Comparison of ENCODE assay signal across 10 mouse cellular contexts in the genomic region with DNA sequence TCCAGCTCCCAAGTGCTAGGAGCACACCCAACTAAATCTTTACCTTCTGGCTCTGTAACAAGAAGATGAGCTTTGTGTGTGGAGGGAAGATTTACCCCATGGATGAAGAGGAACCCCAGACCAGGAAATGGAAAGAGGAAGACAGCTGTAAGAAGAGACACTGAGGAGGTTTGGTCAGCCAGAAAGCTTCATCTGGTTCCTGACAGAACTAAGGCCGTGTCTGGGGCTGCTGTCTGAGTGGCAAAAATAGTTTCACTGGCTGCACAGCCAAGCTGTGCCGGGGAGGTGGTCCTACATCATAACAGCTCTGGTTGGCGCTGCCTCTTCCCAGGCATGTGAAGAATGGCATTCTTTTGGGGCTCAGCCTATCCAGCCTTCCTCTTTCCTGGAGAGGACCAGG. TPM values are rescaled to one million over a fixed set of nuclear protein-coding genes. Genes with fewer than 3 reads are reported as not detected.
DNase-seq lines count a peak whose midpoint lies in the region; ATAC-seq and TF ChIP-seq lines count a peak whose summit lies in the region.
"Had no signal": no experiment of that assay in that cellular context is flagged by ENCODE, and none has a peak within 500 bp of the region (broad histone marks: within the 10 kb centered on the region; RNA-seq: fewer than 3 reads in every experiment).

No protein-coding gene starts in this region.

- H3K27me3 ChIP-seq in heart, embryonic 12.5 days (replicated peaks): no peaks in the 10 kb centered on the region
- no peaks in the 10 kb centered on the region for H3K27me3 ChIP-seq in liver, postnatal 0 days (ENCODE audit: insufficient read depth, low read length)
- H3K27me3 ChIP-seq in hindbrain, embryonic 14.5 days (ENCODE audit: control insufficient read depth, insufficient read depth, low read length): no peaks in the 10 kb centered on the region

- 10% methylated on average over 3 of the region's 3 CpGs for WGBS in heart, embryonic 12.5 days
- 21% methylated on average over 3 of the region's 3 CpGs for WGBS in liver, postnatal 0 days (ENCODE audit: insufficient replicate concordance)
- WGBS in hindbrain, embryonic 14.5 days: 69% methylated on average over 3 of the region's 3 CpGs

- no peak for DNase-seq in heart, postnatal 25 days (ENCODE audit: low spot score)
- DNase-seq in right cerebral cortex, postnatal 10 days (ENCODE audit: low spot score in 2 of 2): peak; percentile 44 to 46
- no peak for DNase-seq in right cerebral cortex, adult 18-20 months
- no peak for DNase-seq in liver, postnatal 0 days
- DNase-seq in hindbrain, embryonic 14.5 days (ENCODE audit: low spot score): no peak
- no peak for DNase-seq in left cerebral cortex, adult 2 months (ENCODE audit: extremely low spot score in 1 of 2, low spot score in 2 of 2)
- no peak for DNase-seq in cerebellum, adult 11 months
- DNase-seq: gastrocnemius, postnatal 14 days had no signal

- intact Hi-C loops in heart, postnatal 25 days (cut with DNase I): no loop called here
- intact Hi-C loops in left cerebral cortex, adult 2 months (cut with DNase I): no loop called here

- H3K9me3 ChIP-seq in heart, embryonic 12.5 days (replicated peaks): no peaks in the 10 kb centered on the region
- H3K9me3 ChIP-seq in liver, postnatal 0 days (ENCODE audit: low read length): no peaks in the 10 kb centered on the region
- H3K9me3 ChIP-seq in hindbrain, embryonic 14.5 days (ENCODE audit: control insufficient read depth, low read length): no peaks in the 10 kb centered on the region

- H3K9ac ChIP-seq in heart, embryonic 12.5 days: 0 out of 2 replicates have a peak overlapping the region, but pooled peaks have one; percentile 47
- H3K9ac ChIP-seq in liver, postnatal 0 days (replicated peaks): no peak overlapping the region
- no peak overlapping the region for H3K9ac ChIP-seq in hindbrain, embryonic 14.5 days
- H3K9ac ChIP-seq: liver, embryonic 14.5 days had no signal

- H3K36me3 ChIP-seq in heart, embryonic 12.5 days: no peaks in the 10 kb centered on the region
- H3K36me3 ChIP-seq in liver, postnatal 0 days (replicated peaks; ENCODE audit: insufficient read depth, low read length): no peaks in the 10 kb centered on the region
- no peaks in the 10 kb centered on the region for H3K36me3 ChIP-seq in hindbrain, embryonic 14.5 days (replicated peaks; ENCODE audit: control insufficient read depth, insufficient read depth)

- H3K4me1 ChIP-seq in heart, embryonic 12.5 days (replicated peaks): peaks cover 24% of the 10 kb centered on the region
- peaks cover 4% of the 10 kb centered on the region for H3K4me1 ChIP-seq in liver, postnatal 0 days (ENCODE audit: insufficient read depth)
- H3K4me1 ChIP-seq in hindbrain, embryonic 14.5 days (replicated peaks; ENCODE audit: control insufficient read depth, insufficient read depth, low read length): no peaks in the 10 kb centered on the region

- H3K27ac ChIP-seq in heart, embryonic 12.5 days (ENCODE audit: poor library complexity, severe bottlenecking): peak overlapping the region; percentile 92
- H3K27ac ChIP-seq in liver, postnatal 0 days (ENCODE audit: low read depth): peak overlapping the region; percentile 30
- no peak overlapping the region for H3K27ac ChIP-seq in hindbrain, embryonic 14.5 days
- no peak overlapping the region; the same call in 1 of the 2 replicates for H3K27ac ChIP-seq in left cerebral cortex, adult 2 months
- H3K27ac ChIP-seq: liver, embryonic 14.5 days had no signal

- H3K4me2 ChIP-seq in heart, embryonic 12.5 days: 0 out of 2 replicates have a peak overlapping the region, but pooled peaks have one; percentile 8
- H3K4me2 ChIP-seq in liver, postnatal 0 days (ENCODE audit: low read depth, low read length): no peak overlapping the region
- H3K4me2 ChIP-seq in hindbrain, embryonic 14.5 days (replicated peaks): no peak overlapping the region

- ATAC-seq in heart, embryonic 12.5 days (ENCODE audit: insufficient number of reproducible peaks, low FRiP score): peak; percentile 56; the same call in 1 of the 2 replicates
- ATAC-seq in liver, postnatal 0 days: no peak
- no peak for ATAC-seq in hindbrain, embryonic 14.5 days (ENCODE audit: low FRiP score)

- no peak for TF ChIP-seq EP300 in liver, postnatal 0 days (IDR thresholded peaks at IDR 0.05; ENCODE audit: low read depth)

- no peak for TF ChIP-seq CTCF in liver, postnatal 0 days (IDR thresholded peaks at IDR 0.05; ENCODE audit: low read depth)
- TF ChIP-seq CTCF in left cerebral cortex, adult 2 months (IDR thresholded peaks at IDR 0.05): no peak

- H3K4me3 ChIP-seq in heart, embryonic 12.5 days: no peak overlapping the region
- H3K4me3 ChIP-seq in liver, postnatal 0 days (ENCODE audit: low read depth, low read length): no peak overlapping the region
- H3K4me3 ChIP-seq in hindbrain, embryonic 14.5 days (replicated peaks; ENCODE audit: low read length): no peak overlapping the region
- no peak overlapping the region for H3K4me3 ChIP-seq in left cerebral cortex, adult 2 months

RNA-seq across cellular contexts. Expression of a gene that starts 10.0 kb away (rescaled TPM):
- polyA plus RNA-seq in heart, embryonic 12.5 days (2016; fragmentation: Nextera tagmentation; extraction: Ambion mirVana): 1,393 and 1,408 TPM in 2 replicates
- 100 to 1,000 TPM; 785 to 951 TPM for total RNA-seq in heart, postnatal 25 days (2021)
- polyA plus RNA-seq in liver, postnatal 0 days (2015; fragmentation: Nextera tagmentation; extraction: Ambion mirVana): 258 and 272 TPM in 2 replicates
- 532 and 583 TPM in 2 replicates for polyA plus RNA-seq in hindbrain, embryonic 14.5 days (2014; fragmentation: Nextera tagmentation; extraction: Ambion mirVana)
- 100 to 1,000 TPM; 177 to 202 TPM for total RNA-seq in left cerebral cortex, adult 2 months (2021)

RNA-seq across cellular contexts. Expression of a gene that starts 28.1 kb away (rescaled TPM):
- polyA plus RNA-seq in heart, embryonic 12.5 days (2016; fragmentation: Nextera tagmentation; extraction: Ambion mirVana): 253 and 258 TPM in 2 replicates
- 100 to 1,000 TPM; 113 to 124 TPM for total RNA-seq in heart, postnatal 25 days (2021)
- polyA plus RNA-seq in liver, postnatal 0 days (2015; fragmentation: Nextera tagmentation; extraction: Ambion mirVana): 261 and 271 TPM in 2 replicates
- polyA plus RNA-seq in hindbrain, embryonic 14.5 days (2014; fragmentation: Nextera tagmentation; extraction: Ambion mirVana): 259 and 340 TPM in 2 replicates
- total RNA-seq in left cerebral cortex, adult 2 months (2021): 10 to 100 TPM; 87.0 to 97.9 TPM

RNA-seq across cellular contexts. Expression of a gene that starts 36.5 kb away (rescaled TPM):
- polyA plus RNA-seq in heart, embryonic 12.5 days (2016; fragmentation: Nextera tagmentation; extraction: Ambion mirVana): 139 and 140 TPM in 2 replicates
- total RNA-seq in heart, postnatal 25 days (2021): 10 to 100 TPM; 39.7 to 42.8 TPM
- 34.2 and 36.8 TPM in 2 replicates for polyA plus RNA-seq in liver, postnatal 0 days (2015; fragmentation: Nextera tagmentation; extraction: Ambion mirVana)
- polyA plus RNA-seq in hindbrain, embryonic 14.5 days (2014; fragmentation: Nextera tagmentation; extraction: Ambion mirVana): 99.5 and 102 TPM in 2 replicates
- 10 to 100 TPM; 34.8 to 35.0 TPM for total RNA-seq in left cerebral cortex, adult 2 months (2021)

Comparison
In these comparisons a context has a peak if more than half of its experiments do, and no peak if none do; other contexts are left out.
1. DNase-seq: peak in right cerebral cortex, postnatal 10 days (2 of 2); none in heart, postnatal 25 days (single experiment), right cerebral cortex, adult 18-20 months (single experiment), liver, postnatal 0 days (single experiment), hindbrain, embryonic 14.5 days (single experiment), left cerebral cortex, adult 2 months (0 of 2) and cerebellum, adult 11 months (single experiment).
2. H3K27ac ChIP-seq: peak in heart, embryonic 12.5 days (single experiment) and liver, postnatal 0 days (single experiment); none in hindbrain, embryonic 14.5 days (single experiment) and left cerebral cortex, adult 2 months (single experiment).